Mouse (Mus musculus) forebrain, embryonic 10.5 days (tissue): ENCODE data around the gene Rerg. TPM values are rescaled to one million over a fixed set of nuclear protein-coding genes. Genes with fewer than 3 reads are reported as not detected.

Source experiments
- DNase-seq: peaks from one replicate; pipeline ENCODE4 v3.0.0-alpha.2; 2017; ENCODE audit warnings: low spot score; ENCODE audit errors: extremely low spot score
- H3K27ac ChIP-seq: fragments of 300-500 bp; sonication (generic); 2 replicates; pipeline ENCODE4 v1.5.1; 2016; ENCODE audit warnings: mild to moderate bottlenecking
- H3K27me3 ChIP-seq: fragments of 300-500 bp; sonication (generic); 2 replicates; pipeline ENCODE4 v1.6.1; 2016; ENCODE audit warnings: mild to moderate bottlenecking; ENCODE audit not compliant: poor library complexity, severe bottlenecking
- H3K36me3 ChIP-seq: fragments of 300-500 bp; sonication (generic); replicated peaks from 2 replicates; pipeline ENCODE4 v1.6.1; 2016; ENCODE audit warnings: mild to moderate bottlenecking, moderate library complexity
- H3K4me1 ChIP-seq: fragments of 300-500 bp; sonication (generic); 2 replicates; pipeline ENCODE4 v1.6.1; 2016
- H3K4me3 ChIP-seq: fragments of 300-500 bp; sonication (generic); 2 replicates; pipeline ENCODE4 v1.5.1; 2016; ENCODE audit warnings: mild to moderate bottlenecking, moderate library complexity
- H3K9me3 ChIP-seq: fragments of 300-500 bp; sonication (generic); 2 replicates; pipeline ENCODE4 v1.6.1; 2016; ENCODE audit warnings: mild to moderate bottlenecking, moderate library complexity
- WGBS: fragments of 180-500 bp; shearing (Covaris S2); methylation state at CpG from one replicate; pipeline ENCODE4 v1.1.7; 2016; 5-methylcytosine and 5-hydroxymethylcytosine counted together
- polyA plus RNA-seq: library from polyadenylated mRNA; unstranded; fragments of >200 nt; fragmentation: Nextera tagmentation; extraction: Ambion mirVana; gene quantifications from 2 replicates; pipeline ENCODE4 v1.2.1, GENCODE M21; 2016

The Rerg gene
- polyA plus RNA-seq, result 1.0 and 1.1 TPM in 2 replicates

DNA sequence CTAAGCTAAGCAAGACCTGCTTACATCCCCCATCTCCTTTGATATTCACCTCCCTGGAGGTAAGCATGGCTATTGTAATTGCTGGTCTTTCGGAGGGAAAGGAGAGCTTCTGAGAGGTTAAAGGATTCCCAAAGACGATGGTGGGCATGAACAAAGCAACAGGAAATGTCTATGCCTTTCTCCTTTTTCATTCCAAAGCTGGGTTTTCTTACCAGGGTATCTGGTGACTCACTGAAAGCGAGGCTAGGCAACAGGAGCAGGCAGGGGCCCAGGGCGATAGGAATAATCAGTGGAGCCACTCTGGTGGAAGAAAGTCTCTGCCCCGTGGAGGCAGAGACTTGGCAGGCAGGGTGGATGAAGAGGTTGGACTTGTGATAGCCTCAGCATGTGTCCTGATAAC is at the start of gene Rerg:
TSS of gene Rerg (minus strand) at position 272 of the 400 bp plus-strand sequence.
- 8% methylated on average over 5 of the region's 5 CpGs for WGBS
- peaks cover 25% of the 10 kb centered on the region for H3K4me1 ChIP-seq
- peak within 1 kb of the TSS; percentile 65 for H3K4me3 ChIP-seq
- H3K27me3 ChIP-seq, result peaks cover 44% of the 10 kb centered on the region
- H3K36me3 ChIP-seq, result no peaks in the 10 kb centered on the region
- H3K9me3 ChIP-seq, result no peaks in the 10 kb centered on the region
- peak within 1 kb of the TSS; percentile 72 for H3K27ac ChIP-seq
- no peak for DNase-seq

DNA sequence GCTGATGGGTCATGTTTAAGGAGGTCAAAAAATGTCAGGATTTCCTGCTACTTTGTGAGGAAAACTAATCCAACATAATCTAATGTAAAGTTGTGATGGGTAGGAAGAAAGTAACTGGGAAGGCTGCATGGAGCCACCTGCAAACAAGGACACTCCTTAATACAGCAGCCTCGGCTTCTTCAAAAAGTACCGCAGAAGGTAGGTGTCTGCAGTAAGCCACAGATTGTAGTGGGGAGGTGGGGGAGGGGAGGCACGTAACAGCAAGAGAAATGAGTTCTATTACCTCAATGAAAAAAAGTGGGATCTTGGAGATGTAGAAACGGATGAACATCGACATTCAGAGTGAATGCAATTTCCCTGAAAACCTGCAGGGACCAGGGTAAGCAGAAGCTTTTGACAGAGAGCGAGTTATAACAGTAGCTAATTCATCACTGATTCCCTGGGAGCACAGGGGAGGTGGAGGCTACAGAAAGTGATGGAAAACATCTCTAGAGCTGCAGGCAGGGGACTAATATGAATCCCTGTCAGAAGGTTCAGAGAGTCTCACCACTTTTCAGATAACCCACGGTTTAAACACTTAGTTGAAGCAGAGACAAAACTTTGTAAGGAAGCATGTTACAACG is 47.7 kb upstream of the Rerg start:
- Histone ChIP-seq H3K36me3 (no peaks in the 10 kb centered on the region), H3K27me3 (no peaks in the 10 kb centered on the region), H3K27ac (no peak overlapping the region), H3K9me3 (no peaks in the 10 kb centered on the region), H3K4me1 (no peaks in the 10 kb centered on the region), H3K4me3 (no peak overlapping the region)
- DNase-seq, result no peak
- 85% methylated on average over 8 of the region's 8 CpGs for WGBS

DNA sequence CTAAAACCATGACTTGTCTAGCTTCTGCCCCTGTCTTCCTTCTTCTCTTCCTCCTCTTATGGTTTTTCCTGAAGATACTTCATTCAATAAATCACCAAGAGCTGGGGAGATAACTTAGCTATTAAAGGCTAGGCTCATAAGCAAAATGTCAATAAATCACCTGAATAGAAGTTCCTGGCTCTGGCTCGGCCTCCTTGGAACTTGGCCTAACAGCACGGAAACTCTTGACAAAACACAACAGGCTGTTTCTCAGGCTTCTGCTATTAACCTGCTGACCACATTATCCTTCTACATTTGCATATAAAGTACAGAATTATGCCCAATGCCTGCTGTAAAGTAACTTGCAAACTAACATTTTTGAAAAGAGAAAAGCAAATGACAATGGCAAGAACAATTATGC is 41.1 kb upstream of the Rerg start:
- WGBS, result 86% methylated on average over 2 of the region's 2 CpGs

DNA sequence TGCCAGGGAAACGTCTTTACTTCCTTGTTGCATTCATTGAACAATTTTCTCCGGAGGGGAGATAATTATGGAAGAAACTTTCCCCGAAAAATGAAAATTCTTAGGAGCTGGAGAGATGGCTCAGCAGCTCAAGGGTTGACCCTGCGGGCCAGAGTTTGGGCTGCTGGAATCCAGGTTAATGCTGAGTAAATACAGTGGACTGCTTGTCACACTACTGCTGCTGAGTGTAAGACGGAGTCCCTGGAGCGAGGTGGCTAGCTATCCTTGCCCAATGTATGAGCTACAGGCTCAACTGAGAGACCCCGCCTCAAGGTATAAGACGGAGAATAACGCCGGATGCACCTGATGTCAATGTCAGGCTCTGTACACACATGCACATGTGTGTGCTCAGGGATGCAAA is 40.7 kb upstream of the Rerg start:
- DNase-seq, result no peak
- Histone ChIP-seq H3K9me3 (no peaks in the 10 kb centered on the region), H3K27me3 (no peaks in the 10 kb centered on the region), H3K4me3 (no peak overlapping the region), H3K27ac (no peak overlapping the region), H3K4me1 (no peaks in the 10 kb centered on the region), H3K36me3 (no peaks in the 10 kb centered on the region)
- WGBS, result 93% methylated on average over 10 of the region's 10 CpGs

More for the DNA sequence above, 41.1 kb upstream of the Rerg start:
- Histone ChIP-seq H3K27ac (no peak overlapping the region), H3K36me3 (no peaks in the 10 kb centered on the region), H3K4me3 (no peak overlapping the region), H3K9me3 (no peaks in the 10 kb centered on the region), H3K27me3 (no peaks in the 10 kb centered on the region), H3K4me1 (no peaks in the 10 kb centered on the region)
- no peak for DNase-seq

DNA sequence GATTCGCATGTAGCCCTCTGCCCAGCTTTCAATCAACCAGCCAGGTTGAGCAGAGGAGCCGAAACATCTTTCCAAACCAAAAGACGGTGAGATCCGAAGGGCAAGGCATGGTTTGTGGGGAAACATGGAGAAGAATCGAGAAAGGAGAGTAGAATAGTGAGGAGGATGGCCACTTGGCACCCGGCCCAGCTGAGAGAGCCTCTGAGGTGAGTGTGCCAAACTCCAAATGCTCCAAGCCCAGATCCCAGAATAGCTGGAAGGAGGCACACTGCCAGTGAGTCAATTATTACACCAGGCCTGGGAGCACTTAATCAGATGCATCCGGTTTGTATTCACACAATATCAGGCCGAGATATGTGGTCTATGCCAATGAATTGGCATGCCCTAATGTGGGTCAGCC is 39.7 kb upstream of the Rerg start:
- no peak overlapping the region for H3K4me3 ChIP-seq
- 92% methylated on average over 8 of the region's 8 CpGs for WGBS
- no peak for DNase-seq

DNA sequence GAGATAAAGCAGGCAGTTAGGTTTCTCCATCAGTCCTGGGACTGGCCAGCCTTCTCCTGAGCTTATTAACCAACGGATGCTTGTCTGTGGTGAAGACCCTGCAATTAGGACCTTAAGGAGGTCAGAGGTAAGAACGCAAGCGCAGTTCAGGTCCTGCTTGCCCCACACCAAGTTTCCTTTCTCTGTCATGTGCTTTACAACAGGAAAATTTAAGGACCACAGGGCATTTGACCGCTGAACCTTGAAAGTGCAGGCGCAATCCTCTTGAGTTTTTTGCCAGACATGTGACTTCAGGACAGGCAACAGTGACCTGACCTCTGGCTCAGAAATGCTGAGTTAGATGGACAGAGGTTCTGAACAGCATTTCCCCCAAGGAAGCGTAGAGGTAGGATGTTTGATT is 36.8 kb upstream of the Rerg start:
- no peaks in the 10 kb centered on the region for H3K27me3 ChIP-seq
- no peak for DNase-seq
- H3K27ac ChIP-seq, result no peak overlapping the region
- no peaks in the 10 kb centered on the region for H3K4me1 ChIP-seq
- H3K36me3 ChIP-seq, result no peaks in the 10 kb centered on the region
- no peak overlapping the region for H3K4me3 ChIP-seq
- 88% methylated on average over 6 of the region's 6 CpGs for WGBS
- no peaks in the 10 kb centered on the region for H3K9me3 ChIP-seq

More for the DNA sequence above, 39.7 kb upstream of the Rerg start:
- no peaks in the 10 kb centered on the region for H3K9me3 ChIP-seq
- no peaks in the 10 kb centered on the region for H3K27me3 ChIP-seq
- H3K36me3 ChIP-seq, result no peaks in the 10 kb centered on the region
- no peaks in the 10 kb centered on the region for H3K4me1 ChIP-seq
- H3K27ac ChIP-seq, result no peak overlapping the region

DNA sequence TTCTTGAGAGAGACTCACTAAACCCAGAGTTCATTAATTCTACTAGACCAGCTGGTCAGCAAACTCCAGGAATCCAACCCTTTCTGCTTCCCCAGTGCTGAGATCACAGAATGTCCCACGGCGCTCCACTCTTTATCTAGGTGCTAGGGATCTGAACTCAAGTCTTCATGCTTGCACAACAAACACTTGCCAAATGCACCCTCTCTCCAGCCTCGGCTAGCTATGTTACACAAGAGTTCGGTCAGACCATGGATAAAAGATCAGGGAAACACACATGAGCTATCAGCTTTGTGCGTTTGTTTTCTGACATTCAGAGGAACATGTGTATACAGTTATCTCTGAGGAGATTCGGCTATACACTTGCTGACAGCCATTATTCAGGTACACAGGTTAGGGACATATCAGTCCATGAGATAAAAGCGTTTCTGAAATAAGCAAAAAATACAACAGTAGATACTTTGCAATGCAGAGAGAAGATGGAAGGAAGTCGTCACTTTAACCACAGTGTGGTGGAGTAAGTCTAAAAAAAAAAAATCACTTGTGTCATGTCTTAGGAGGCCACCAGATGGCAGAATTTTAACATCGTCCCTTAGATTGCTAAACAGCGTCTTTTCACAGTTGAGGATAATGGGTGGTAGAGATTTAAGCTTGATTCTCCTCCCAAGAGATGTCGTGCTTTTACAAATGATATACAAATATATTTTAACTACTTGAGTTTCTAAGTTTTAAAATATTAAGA is 35.5 kb upstream of the Rerg start:
- no peak for DNase-seq

DNA sequence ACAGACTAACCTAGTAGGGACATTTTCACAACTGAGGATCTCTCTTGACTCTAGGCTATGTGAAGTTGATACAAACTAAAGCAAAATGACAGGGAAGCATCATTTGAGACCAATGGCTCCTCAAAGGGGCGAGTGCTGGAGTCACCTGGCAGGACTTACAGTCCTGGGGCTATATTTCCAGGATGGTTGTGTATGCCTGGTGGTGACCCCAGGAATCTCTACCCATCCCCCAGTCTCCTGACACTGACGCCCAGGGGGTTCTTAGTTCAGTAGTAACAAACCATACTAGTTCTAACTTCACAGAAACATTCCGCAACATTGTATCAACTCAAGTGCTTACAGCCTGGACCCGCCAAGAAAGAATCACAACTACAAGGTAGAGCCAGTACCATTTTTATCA is 32.4 kb upstream of the Rerg start:
- Histone ChIP-seq H3K27ac (no peak overlapping the region), H3K36me3 (no peaks in the 10 kb centered on the region), H3K4me3 (no peak overlapping the region), H3K9me3 (no peaks in the 10 kb centered on the region), H3K27me3 (no peaks in the 10 kb centered on the region), H3K4me1 (no peaks in the 10 kb centered on the region)
- no peak for DNase-seq
- 88% methylated on average over 4 of the region's 4 CpGs for WGBS

More for the DNA sequence above, 35.5 kb upstream of the Rerg start:
- Histone ChIP-seq H3K4me1 (no peaks in the 10 kb centered on the region), H3K27me3 (no peaks in the 10 kb centered on the region), H3K36me3 (no peaks in the 10 kb centered on the region), H3K9me3 (no peaks in the 10 kb centered on the region), H3K4me3 (no peak overlapping the region), H3K27ac (no peak overlapping the region)
- WGBS, result 68% methylated on average over 11 of the region's 11 CpGs

DNA sequence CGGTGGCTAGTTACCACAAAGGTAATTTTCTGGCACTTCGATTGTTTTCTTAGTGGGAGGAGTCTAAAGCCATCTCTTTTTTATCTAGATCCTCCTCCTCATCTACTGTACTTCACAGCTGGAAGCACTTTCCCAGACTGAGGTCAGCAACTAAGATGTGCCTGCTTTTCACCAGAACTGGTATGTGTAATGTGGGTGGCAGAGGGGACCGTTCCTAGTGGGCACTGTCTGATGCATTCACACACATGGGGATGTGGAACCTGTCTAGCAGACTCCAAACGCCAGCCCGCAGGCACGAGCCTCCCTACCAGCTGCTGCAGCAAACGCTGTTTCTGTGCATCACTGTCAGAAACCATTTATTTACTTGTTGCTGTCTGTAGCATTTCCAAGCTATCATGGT is 31.3 kb upstream of the Rerg start:
- DNase-seq, result no peak
- Histone ChIP-seq H3K27me3 (no peaks in the 10 kb centered on the region), H3K9me3 (no peaks in the 10 kb centered on the region), H3K36me3 (no peaks in the 10 kb centered on the region), H3K4me3 (no peak overlapping the region), H3K4me1 (no peaks in the 10 kb centered on the region), H3K27ac (no peak overlapping the region)
- WGBS, result 75% methylated on average over 7 of the region's 7 CpGs

DNA sequence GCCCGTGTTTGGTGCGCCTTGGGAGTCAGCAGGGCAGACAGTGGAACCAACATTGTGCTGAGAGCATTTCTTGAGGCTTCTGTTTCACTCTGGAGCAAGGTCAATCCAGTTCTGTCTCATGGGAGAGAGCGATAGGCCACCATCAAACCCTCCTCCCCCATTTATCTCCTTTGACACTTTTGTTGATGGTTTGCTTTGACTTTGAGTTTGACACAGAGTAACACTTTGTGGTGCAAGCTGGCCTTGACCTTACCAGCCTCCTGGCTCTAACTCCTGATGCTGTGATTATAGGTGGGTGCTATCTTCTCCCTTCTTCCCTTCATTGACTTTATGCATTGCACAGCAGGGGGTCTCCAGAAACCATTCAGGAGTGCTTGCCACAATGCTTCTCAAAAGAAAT is 30.9 kb upstream of the Rerg start:
- 92% methylated on average over 3 of the region's 3 CpGs for WGBS
- Histone ChIP-seq H3K36me3 (no peaks in the 10 kb centered on the region), H3K9me3 (no peaks in the 10 kb centered on the region), H3K4me1 (no peaks in the 10 kb centered on the region), H3K27ac (no peak overlapping the region), H3K27me3 (no peaks in the 10 kb centered on the region), H3K4me3 (no peak overlapping the region)
- DNase-seq, result no peak

DNA sequence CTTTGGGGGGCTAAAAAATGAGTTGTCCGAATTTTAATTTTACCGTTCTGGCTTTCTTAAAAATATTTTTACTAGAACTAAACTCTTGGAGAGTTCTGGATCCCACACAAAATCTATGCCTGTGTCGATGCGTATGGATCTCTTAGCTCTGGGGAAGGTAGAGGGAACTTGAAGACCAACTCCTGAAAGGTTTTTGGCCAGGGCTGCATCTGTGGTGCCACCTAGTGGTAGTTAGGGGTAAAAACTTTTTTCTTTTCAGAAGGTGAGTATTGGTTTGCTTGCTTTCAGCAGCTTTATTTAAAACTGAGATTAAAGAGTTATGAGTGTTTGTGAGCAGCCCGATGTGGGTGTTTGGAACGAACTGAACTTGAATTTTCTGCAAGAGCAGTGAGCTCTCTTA is 21.8 kb upstream of the Rerg start:
- Histone ChIP-seq H3K27me3 (no peaks in the 10 kb centered on the region), H3K9me3 (no peaks in the 10 kb centered on the region), H3K27ac (no peak overlapping the region), H3K4me3 (no peak overlapping the region), H3K36me3 (no peaks in the 10 kb centered on the region), H3K4me1 (peaks cover 4% of the 10 kb centered on the region; the same call in 1 of the 2 replicates)
- 33% methylated on average over 6 of the region's 6 CpGs for WGBS
- peak; percentile 26 for DNase-seq

DNA sequence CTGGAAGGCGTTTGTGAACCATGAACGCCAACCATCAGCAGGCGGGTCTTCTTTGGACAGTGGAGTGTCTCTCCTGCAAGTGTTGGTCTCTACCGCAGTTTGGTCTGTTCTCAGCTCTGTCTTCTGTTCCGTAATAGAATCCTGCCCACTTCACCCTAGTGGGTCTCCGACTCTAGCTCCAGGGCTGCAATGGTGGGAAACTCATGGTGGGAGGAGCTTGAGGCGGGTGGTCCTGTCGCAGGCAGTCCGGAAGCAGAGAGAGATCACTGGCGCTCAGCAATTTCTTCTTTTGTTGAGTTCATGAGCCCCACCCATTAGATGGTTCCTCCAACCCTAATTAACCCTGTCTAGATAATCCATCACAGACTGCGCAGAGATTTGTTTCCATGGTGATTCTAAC is 20.7 kb upstream of the Rerg start:
- Histone ChIP-seq H3K36me3 (no peaks in the 10 kb centered on the region), H3K27ac (no peak overlapping the region), H3K9me3 (no peaks in the 10 kb centered on the region), H3K4me3 (no peak overlapping the region), H3K27me3 (no peaks in the 10 kb centered on the region), H3K4me1 (peaks cover 4% of the 10 kb centered on the region; the same call in 1 of the 2 replicates)
- 85% methylated on average over 11 of the region's 11 CpGs for WGBS
- no peak for DNase-seq

DNA sequence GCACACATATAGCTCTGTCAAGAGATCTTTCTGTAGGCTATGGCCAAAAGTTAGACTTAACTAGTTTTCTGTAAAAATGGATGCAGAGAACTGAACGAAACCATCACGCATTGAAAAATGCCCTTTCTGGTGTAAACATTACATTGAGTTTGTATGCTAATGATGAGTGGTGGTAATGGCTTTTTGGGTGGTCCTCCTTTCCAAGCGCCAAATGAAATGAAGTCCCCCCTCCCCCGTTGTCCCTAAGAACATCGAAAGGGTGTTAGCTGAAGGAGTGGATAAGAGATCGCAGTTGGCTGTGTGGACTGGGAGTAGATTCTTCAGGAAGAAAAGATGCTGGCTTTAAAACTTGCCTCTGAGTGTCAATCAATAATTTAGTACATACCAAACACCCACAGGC is 20.3 kb upstream of the Rerg start:
- Histone ChIP-seq H3K9me3 (no peaks in the 10 kb centered on the region), H3K27me3 (no peaks in the 10 kb centered on the region), H3K4me3 (no peak overlapping the region), H3K27ac (no peak overlapping the region), H3K4me1 (peaks cover 4% of the 10 kb centered on the region; the same call in 1 of the 2 replicates), H3K36me3 (no peaks in the 10 kb centered on the region)
- 92% methylated on average over 6 of the region's 6 CpGs for WGBS
- no peak for DNase-seq
